Mouse (Mus musculus) thymus, adult 2 months (tissue): ENCODE measurements around the gene Negr1. TPM values are rescaled to one million over a fixed set of nuclear protein-coding genes. Genes with fewer than 3 reads are reported as not detected.

Experiments
- DNase-seq: peaks from one replicate; pipeline ENCODE4 v3.0.0; 2021
- H3K27ac ChIP-seq: fragments of 200-500 bp; 2 replicates; pipeline ENCODE4 v1.5.1; 2012; ENCODE audit warnings: low read length, control low read depth; ENCODE audit not compliant: control insufficient read depth, insufficient read depth
- H3K27me3 ChIP-seq: fragments of 200-500 bp; 2 replicates; pipeline ENCODE4 v1.6.1; 2012; ENCODE audit warnings: mild to moderate bottlenecking, low read length, moderate library complexity, mixed read lengths; ENCODE audit not compliant: control insufficient read depth, insufficient read depth
- H3K36me3 ChIP-seq: fragments of 200-500 bp; 2 replicates; pipeline ENCODE4 v1.6.1; 2012; ENCODE audit warnings: mild to moderate bottlenecking, low read length, moderate library complexity; ENCODE audit not compliant: control insufficient read depth, insufficient read depth
- H3K4me1 ChIP-seq: fragments of 200-500 bp; replicated peaks from 2 replicates; pipeline ENCODE4 v1.6.1; 2012; ENCODE audit warnings: low read length; ENCODE audit not compliant: control insufficient read depth, insufficient read depth
- H3K4me3 ChIP-seq: fragments of 200-500 bp; 2 replicates; pipeline ENCODE4 v1.5.1; 2012; ENCODE audit warnings: mild to moderate bottlenecking, low read length, control low read depth, moderate library complexity; ENCODE audit not compliant: control insufficient read depth, insufficient read depth
- CTCF ChIP-seq: fragments of 200-500 bp; IDR thresholded peaks from 2 replicates; pipeline ENCODE4 v1.5.1; 2012; ENCODE audit warnings: mild to moderate bottlenecking, control low read depth, low read length, moderate library complexity, borderline replicate concordance; ENCODE audit not compliant: control insufficient read depth, poor library complexity, insufficient read depth; ENCODE audit errors: extremely low read depth
- POLR2A ChIP-seq: fragments of 200-500 bp; IDR thresholded peaks from 2 replicates; pipeline ENCODE4 v1.6.1; 2012; ENCODE audit warnings: mild to moderate bottlenecking, low read length, control low read depth, moderate library complexity; ENCODE audit not compliant: control insufficient read depth, poor library complexity, insufficient read depth; ENCODE audit errors: extremely low read depth
- WGBS: fragments of 180-500 bp; shearing (Covaris S2); methylation state at CpG from one replicate; pipeline ENCODE4 v1.1.7; 2018; 5-methylcytosine and 5-hydroxymethylcytosine counted together
- polyA plus RNA-seq: library from polyadenylated mRNA; depleted of rRNA; stranded (reverse); fragments of >200 nt; gene quantifications from 2 replicates; pipeline ENCODE4 v1.2.3, GENCODE M21; 2012

Negr1 gene
- polyA plus RNA-seq, 1 experiment = 0.67 TPM

GRCm38 (mm10) chr3:156999177-156999808 lies 437.7 kb downstream of the Negr1 start:
- 86% methylated on average over 5 of the region's 5 CpGs for WGBS
- Histone ChIP-seq H3K4me1 (no peaks in the 10 kb centered on the region), H3K27me3 (no peaks in the 10 kb centered on the region), H3K4me3 (no peak overlapping the region), H3K27ac (no peak overlapping the region), H3K36me3 (no peaks in the 10 kb centered on the region)
- DNase-seq = no peak
- TF ChIP-seq CTCF (no peak), POLR2A (no peak)

DNA sequence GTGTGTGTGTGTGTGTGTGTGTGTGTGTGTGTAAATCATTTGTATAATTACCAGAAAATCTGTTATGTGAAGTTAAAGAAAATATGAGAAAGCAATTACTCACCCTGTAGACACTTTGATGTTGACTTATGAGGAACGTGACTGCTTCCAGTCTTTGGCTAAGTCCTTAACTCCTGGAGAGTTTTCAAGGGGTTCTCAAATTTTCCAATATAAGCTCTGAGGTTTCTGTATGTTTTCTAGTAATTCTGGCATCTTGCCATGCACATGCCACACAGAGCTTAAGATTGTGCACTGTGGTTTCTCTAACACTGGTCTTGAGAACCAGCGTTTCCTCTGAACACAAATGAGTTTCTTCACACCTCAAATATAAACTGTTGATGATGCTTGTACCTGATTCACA lies 460.0 kb downstream of the Negr1 start:
- TF ChIP-seq POLR2A (no peak), CTCF (no peak)
- H3K4me3 ChIP-seq = no peak overlapping the region
- no peaks in the 10 kb centered on the region for H3K4me1 ChIP-seq
- WGBS = 35% methylated on average over 2 of the region's 2 CpGs
- no peak overlapping the region for H3K27ac ChIP-seq
- H3K27me3 ChIP-seq = no peaks in the 10 kb centered on the region
- no peak for DNase-seq
- H3K36me3 ChIP-seq = no peaks in the 10 kb centered on the region

GRCm38 (mm10) chr3:157024580-157024979 lies 463.0 kb downstream of the Negr1 start:
- 88% methylated on average over 6 of the region's 6 CpGs for WGBS
- Histone ChIP-seq H3K36me3 (no peaks in the 10 kb centered on the region), H3K27me3 (no peaks in the 10 kb centered on the region), H3K4me1 (no peaks in the 10 kb centered on the region), H3K27ac (no peak overlapping the region), H3K4me3 (no peak overlapping the region)
- no peak for TF ChIP-seq POLR2A
- no peak for TF ChIP-seq CTCF
- DNase-seq = no peak

DNA sequence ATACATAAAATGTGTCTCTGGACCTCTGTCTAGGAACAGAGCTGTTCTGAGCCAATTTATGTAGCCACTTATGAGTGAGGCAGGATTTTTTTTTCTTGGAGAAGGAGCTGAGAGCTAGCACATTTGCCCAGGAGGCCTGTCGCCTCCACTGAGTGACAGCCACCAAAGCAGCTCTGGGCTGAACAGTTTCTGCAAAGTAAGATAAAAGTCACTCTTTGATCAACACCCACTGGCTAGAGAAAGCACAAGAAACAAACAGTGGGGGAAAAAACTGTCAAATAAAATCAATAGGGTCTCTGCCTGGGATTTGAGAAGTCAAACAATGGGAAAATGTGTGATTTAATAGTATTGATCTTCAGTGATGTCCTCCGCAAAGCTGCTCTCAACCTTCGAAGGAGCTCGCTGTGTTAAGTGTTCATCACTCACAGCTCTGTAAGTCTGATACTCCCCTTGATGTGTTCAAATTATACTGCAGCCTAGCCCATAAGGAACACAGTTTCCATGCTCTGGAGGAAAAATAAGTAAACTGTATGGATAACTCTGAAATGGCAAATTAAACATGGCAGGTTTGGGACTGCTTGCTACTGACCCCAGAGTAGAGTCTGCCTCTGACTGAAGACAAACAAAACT lies 470.0 kb downstream of the Negr1 start:
- DNase-seq = no peak
- WGBS = 91% methylated on average over 4 of the region's 4 CpGs

DNA sequence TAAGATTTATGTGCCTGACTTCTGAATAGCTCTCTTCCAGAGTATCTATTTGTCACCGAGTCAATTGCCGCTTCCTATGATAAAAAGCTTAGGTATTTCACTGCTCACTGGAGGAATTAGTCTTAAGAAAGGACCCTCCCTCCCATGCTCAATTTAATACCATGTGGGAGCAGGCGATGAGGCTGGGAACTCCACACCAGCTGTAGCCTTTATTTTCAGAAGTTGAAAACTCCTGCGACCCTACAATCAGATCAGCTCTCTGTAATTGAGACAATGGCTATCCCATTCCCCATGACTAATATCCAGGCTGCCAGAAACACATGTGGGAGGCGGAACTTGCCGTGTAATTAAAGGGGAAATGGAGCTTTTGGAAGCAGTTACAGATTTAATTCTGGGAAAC lies 474.4 kb downstream of the Negr1 start:
- H3K4me3 ChIP-seq = no peak overlapping the region
- no peaks in the 10 kb centered on the region for H3K36me3 ChIP-seq
- WGBS = 77% methylated on average over 6 of the region's 6 CpGs
- H3K27me3 ChIP-seq = no peaks in the 10 kb centered on the region
- no peak overlapping the region for H3K27ac ChIP-seq
- no peaks in the 10 kb centered on the region for H3K4me1 ChIP-seq
- TF ChIP-seq POLR2A (no peak), CTCF (no peak)
- DNase-seq = no peak

More for the DNA sequence above, 470.0 kb downstream of the Negr1 start:
- TF ChIP-seq POLR2A = no peak
- TF ChIP-seq CTCF = no peak
- no peak overlapping the region for H3K4me3 ChIP-seq
- no peak overlapping the region for H3K27ac ChIP-seq
- H3K27me3 ChIP-seq = no peaks in the 10 kb centered on the region
- H3K36me3 ChIP-seq = no peaks in the 10 kb centered on the region
- no peaks in the 10 kb centered on the region for H3K4me1 ChIP-seq

DNA sequence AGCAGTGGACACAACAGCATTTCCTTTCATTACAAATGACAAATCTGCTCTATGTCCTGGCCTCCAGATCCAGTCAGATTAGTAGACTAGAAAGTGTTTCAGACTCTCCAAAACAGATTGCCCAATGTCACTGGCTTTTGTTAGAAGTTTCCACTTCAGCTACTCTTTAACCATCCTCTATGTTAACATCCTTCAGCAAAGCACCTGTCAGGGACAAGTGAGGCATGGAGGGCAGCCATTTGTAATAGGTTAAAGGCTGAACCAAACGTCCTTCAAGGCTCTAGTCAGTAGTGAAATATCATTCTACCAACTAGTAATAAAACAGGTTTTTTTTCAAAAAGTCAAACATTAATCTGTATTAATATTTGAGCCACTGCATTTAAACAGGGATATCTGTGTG lies 475.0 kb downstream of the Negr1 start:
- TF ChIP-seq POLR2A (no peak), CTCF (no peak)
- Histone ChIP-seq H3K4me3 (no peak overlapping the region), H3K36me3 (no peaks in the 10 kb centered on the region), H3K27me3 (no peaks in the 10 kb centered on the region), H3K4me1 (no peaks in the 10 kb centered on the region), H3K27ac (no peak overlapping the region)
- no peak for DNase-seq
- WGBS = 87% methylated on average over 1 of the region's 1 CpGs
